Mouse (Mus musculus): ENCODE measurements around the gene Rpl21. TPM values are rescaled to one million over a fixed set of nuclear protein-coding genes. Genes with fewer than 3 reads are reported as not detected.
A peak's percentile ranks its signal among the peaks of the same experiment; 100 is the strongest.
"Not testable (repeated sequence)": the region's sequence is repeated elsewhere in the genome, so short reads cannot be mapped to it uniquely, and the experiment has no call there.

The Rpl21 gene
- total RNA-seq, 2 experiments from 2014 or later, result 211 to 238 TPM

DNA sequence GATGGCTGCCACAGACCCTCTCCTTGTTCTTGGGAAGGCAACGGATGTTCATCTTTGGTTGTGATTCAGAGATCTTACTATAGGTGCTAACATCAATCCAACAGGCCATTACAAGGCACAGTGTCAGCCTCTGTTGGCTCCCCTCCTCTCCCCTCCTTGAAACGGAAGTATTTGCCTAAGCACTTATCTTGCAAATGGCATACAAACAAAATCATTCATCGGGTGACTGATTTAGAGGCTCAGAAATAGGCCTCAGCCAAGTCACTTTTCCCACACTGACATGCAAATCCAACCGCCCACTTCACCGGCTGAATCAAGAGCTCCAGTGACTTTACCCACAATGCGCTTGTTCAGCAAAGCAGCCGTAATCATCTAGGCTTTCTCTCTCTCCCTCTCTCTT is 28.9 kb downstream of the Rpl21 start:
- no peak for DNase-seq
- intact Hi-C loops (cut with DNase I), result no loop called here

DNA sequence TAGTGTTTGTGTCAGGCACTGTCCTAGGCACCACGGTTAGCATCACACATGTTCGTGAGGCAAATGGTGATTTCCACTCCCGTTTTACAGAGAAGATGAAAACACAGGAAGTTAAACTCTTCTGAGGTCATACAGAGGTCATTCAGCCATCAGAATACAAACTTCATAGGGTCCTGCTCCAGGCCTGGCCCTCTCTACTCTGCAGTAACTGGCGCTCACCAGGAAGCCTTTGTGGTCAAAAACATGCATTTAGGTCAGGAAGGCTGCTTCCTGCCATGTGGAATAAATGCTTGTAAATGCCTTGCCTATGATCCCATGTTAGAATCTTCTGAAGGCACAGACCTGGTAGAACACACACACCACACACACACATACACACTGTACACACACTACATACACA is 32.8 kb downstream of the Rpl21 start:
- intact Hi-C loops (cut with DNase I), result no loop called here
- no peak for DNase-seq

DNA sequence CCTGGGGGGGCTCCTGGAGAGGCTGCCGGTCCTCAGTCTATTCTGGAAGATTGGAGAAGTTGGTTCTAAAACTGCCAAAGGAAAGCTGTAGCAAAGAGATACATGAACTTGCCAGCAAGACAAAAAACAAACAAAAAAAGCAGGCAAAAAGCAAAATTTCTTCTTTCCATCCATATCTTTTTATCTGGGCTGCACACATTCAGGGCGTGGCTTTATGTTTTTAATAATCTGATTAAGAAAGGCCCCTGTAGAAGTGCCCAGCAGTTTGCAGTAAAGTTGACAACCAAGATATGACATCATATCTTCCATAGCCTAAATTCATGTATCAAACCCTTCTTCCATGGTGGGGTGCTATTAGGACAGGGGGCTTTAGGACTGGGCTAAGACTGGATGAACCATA is 33.6 kb downstream of the Rpl21 start:
- intact Hi-C loops (cut with DNase I), result no loop called here

DNA sequence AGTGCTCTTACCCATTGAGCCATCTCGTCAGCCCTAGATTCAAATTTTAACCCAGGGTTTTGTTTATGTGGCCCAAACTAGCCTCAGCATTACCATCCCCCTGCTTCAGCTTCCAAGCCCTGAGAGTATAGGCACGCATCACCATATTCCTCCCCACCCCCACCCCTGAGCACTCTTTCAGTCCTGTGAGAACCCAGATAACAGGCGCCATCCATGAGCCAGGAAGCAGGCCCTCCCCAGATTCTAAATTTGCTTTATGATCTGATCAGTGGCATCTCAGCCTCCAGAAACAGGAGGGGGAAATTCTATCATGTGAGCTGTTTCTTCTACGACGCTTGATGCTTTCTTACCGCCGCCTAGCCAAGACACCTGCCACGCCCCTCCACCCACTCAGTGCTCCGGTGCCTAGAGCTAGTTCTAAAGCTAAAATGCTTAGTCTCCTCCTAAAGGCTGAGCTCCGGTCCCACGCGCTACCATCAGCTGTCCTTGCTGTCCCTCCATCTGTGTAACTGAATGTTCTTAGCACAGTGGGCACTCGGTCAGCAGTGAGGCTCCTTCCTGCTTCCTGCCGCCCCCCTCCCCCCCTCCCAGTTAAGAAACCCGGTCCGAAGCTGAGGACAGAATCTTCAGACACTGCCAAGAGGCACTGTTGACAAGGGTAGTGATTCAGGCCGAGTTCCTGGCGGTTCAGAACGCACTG is 34.7 kb downstream of the Rpl21 start:
- intact Hi-C loops (cut with DNase I), result no loop called here
- peak; percentile 41 for DNase-seq

More for the DNA sequence above, 33.6 kb downstream of the Rpl21 start:
- DNase-seq, result no peak

DNA sequence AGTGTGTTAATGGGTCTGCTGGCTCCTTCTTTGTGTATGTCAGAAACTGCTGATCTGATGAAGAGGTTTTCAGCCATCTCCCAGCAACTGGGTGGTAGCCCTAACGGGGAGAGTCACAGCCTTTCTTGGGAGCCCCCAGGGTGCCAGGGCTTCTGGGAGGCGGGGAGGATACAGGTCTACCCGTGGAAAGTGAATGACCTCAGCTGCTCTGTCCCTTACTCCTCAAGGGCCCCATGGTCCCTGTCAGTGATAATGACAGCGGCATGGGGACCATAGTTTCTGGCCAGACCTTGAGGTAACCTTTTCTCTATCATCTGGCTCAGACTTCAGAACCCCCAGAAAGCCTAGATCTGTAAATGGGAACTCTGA is 35.2 kb downstream of the Rpl21 start:
- intact Hi-C loops (cut with DNase I), result no loop called here
- DNase-seq, result no peak

DNA sequence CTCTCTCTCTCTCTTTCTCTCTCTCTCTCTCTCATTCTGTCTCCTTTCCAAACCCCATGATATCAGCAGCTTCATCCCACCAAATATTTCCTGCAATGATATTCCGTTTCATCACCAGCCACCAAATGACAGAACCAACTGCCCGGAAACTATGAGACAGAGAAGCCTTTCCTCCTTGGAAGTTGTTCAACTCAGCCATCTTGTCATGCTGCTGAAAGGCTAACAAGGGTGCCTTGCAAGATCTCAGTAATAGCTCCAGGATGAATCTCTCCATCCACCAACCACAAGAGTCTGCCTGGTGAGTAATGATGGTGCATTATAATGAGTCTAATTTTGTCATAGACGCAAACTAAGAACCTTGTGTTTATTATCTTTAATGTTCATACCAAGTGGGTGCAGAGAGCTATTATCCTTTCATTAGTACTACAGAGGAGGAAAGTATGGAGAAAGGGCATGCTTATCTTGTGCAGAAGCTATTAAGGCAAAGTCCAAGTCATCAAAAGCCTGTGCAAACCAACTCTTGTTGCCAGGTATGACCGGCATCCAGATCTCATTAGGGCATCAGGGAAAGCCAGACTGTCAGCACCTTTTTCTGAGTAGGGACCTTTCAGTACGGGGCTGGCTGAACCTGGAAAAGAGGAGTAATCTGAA is 40.4 kb downstream of the Rpl21 start:
- no peak for DNase-seq
- intact Hi-C loops (cut with DNase I), result no loop called here

DNA sequence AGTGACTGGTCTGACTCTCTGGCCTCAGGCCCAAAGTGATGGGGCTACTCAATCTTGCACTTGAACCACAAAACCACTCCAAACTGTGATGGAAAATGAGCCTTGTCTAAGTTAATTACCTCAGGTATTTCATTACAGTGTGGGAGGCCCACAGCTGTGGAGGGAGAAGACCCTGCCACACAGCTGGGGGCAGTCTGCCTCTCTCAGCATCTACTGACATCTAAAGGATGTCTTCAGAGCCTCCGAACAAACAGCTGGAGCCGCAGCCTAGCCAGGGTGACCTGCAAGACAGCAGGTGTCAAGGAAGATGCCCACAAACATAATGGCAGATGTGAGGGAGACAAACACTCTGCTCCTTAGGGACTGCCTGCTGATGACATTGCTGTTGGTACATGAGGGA is 43.3 kb downstream of the Rpl21 start:
- intact Hi-C loops (cut with DNase I), result no loop called here
- no peak for DNase-seq

DNA sequence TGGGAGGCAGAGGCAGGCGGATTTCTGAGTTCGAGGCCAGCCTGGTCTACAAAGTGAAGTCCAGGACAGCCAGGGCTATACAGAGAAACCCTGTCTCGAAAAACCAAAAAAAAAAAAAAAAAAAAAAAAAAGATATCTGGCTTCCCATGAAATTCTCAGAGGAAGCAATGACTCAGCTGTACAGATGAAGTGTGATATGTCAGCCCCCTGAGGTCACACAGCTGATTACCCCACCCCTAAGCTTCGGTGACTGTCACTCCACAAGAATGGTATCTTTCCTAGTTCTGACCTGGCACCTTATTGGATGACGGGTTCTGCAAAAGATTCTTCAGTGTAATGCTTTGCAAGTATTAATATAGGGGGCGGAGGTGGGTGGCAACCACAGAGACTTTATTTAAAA is 45.2 kb downstream of the Rpl21 start:
- intact Hi-C loops (cut with DNase I); DNase-seq: not testable (repeated sequence)

DNA sequence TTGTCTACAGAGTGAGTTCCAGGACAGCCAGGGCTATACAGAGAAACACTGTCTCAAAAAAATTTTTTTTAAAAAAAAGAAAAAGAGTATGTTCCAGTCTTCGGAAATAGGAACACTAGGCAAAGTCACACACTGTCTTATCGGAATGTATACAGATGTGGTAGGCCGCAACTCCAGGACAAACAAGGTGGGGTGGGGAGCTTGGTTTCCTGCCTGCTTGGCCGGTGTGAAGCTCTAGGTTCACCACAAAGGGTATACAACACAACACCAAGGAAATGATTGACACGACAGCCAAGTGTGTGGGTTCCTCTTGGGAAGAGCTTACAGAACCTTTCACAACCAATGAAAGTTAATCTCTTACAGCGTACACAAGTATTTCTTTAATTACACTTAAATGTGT is 49.6 kb downstream of the Rpl21 start:
- intact Hi-C loops (cut with DNase I), result no loop called here
- DNase-seq, result no peak

DNA sequence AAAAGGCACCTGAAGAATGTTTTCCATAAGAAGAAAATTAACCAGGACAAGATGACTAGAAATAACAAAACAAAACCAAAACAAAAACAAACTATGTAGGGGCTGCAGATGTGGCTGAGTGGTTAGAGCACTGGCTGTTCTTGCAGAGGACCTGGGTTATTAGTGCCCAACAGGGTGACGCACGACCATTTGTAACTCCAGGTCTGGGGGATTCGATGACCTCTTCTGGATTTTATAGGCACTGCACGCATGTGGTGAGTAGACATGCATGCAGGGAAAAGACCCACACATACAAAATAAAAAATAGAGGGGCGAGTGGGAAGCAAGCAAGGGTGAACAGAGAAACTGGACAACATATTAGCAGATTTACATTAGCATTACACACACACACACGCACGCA is 50.4 kb downstream of the Rpl21 start:
- DNase-seq, result no peak
- intact Hi-C loops (cut with DNase I), result no loop called here

DNA sequence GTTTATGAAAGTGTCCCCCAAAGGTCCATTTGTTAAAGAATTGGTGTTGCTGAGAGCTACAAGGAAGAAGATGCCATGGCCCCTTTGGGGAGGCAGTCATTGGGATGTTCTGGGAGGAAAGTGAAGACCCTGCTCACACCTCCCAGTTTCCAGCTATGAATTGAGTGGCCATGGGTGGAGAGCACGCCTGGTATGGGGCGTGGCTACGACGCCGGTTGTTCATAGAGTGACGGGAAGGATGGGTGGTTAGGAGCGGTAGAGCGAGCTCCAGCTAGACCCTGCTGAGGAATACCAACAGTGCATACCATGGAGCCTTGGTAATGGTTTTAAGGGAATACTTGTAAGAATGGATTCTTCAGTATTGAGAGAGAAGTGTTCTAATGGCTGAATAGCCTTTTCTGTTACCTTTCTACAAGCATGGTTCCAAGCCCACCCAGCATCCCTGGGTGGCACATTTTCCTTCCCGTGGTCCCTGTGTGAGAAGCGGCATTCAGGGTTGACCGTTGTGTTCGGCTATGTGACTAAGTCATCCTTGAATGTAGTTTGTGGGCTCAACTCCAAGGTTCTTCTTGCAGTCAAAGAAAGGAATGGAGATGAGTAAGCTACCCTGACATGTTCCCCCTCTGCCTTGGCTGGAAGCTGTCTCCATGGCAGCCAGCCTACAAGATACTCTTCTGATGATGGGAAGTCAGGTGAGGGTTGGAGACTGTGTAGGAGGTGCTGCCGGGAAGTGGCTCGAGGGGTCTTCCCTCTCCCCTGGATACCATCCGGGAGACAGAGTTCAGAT is 51.0 kb downstream of the Rpl21 start:
- no peak for DNase-seq
- intact Hi-C loops (cut with DNase I), result no loop called here

Other genes with a start within 250 kb of the Rpl21 start
- gene Gpr12, start 247.7 kb upstream of the Rpl21 start, total RNA-seq (2021), result 10 to 100 TPM; 53.2 to 57.0 TPM
- gene Usp12, start 37.9 kb upstream of the Rpl21 start, total RNA-seq (2021), result 10 to 100 TPM; 49.0 to 53.9 TPM
- 10 to 100 TPM; 10.0 to 10.6 TPM for gene Rasl11a, start 12.2 kb downstream of the Rpl21 start, total RNA-seq (2021)
- gene Gtf3a, start 115.8 kb downstream of the Rpl21 start, total RNA-seq (2021), result 10 to 100 TPM; 43.5 to 49.4 TPM
- 10 to 100 TPM; 16.0 to 16.6 TPM for gene Mtif3, start 130.9 kb downstream of the Rpl21 start, total RNA-seq (2021)
- 10 to 100 TPM in 1 of 2 experiments, 1 to 10 TPM in 1; 9.7 to 10.7 TPM for gene Lnx2, start 243.7 kb downstream of the Rpl21 start, total RNA-seq (2021)
- gene Polr1d, start 244.2 kb downstream of the Rpl21 start, total RNA-seq (2021), result 10 to 100 TPM; 93.0 to 96.0 TPM